Comparison of ENCODE assay signal across 8 mouse cellular contexts in the genomic region with DNA sequence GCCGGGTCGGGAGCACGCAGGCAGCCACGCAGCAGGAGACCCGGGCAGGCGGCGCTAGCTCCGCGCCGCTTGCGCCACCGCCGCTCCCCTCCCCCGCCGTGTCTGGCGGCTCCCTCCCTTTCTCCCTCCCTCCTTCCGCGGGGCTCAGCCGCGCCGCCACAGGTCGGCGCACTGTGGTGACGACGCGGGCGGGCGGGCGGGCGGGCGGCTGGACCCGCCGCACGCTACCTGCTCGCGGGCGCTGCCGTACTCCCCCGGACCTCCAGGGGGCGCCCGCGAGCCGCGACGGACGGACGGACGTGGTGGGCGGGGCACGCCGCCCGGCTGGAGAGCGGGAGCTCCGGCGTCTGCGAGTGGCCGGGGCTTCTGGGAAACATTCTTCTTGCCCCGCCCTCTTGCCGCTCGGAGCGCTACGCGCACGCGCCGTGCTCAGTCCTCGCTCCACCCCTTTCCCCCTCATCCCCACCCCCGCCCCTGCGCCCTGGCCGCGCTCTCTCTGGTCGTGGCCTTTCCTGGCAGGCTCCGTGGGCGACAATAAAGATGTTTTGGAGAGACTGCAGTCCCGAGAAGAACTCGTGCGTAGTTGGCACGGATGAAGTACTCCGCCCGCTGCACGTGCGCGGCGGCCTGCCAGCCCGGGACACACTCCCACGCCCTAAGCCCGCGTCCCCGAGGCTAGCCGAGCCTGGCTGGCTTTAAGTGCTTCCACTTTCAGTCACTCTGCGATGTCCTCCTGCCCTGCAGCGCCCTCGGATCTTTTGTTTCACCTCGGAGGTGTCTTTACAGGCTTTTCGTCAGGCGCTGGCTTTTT. TPM values are rescaled to one million over a fixed set of nuclear protein-coding genes. Genes with fewer than 3 reads are reported as not detected.
DNase-seq lines count a peak whose midpoint lies in the region; ATAC-seq lines count a peak whose summit lies in the region.

A gene (minus strand): TSS at position 114 of the 811 bp plus-strand sequence.

- peak; percentile 78 for ATAC-seq in inflammation-experienced regulatory T-cells, adult 6 months
- ATAC-seq in megakaryocyte-erythroid progenitor cell, adult 5-6 weeks (replicated peaks; ENCODE audit: low FRiP score, low TSS enrichment, poor library complexity, severe bottlenecking), result peak; percentile 68

- peak; percentile 97 for DNase-seq in adipocyte (ENCODE audit: low spot score)
- DNase-seq in embryo, embryonic 10 days (ENCODE audit: low spot score), result peak; percentile 95
- DNase-seq in gastrocnemius, postnatal 14 days, result peak; percentile 96
- peak; percentile 90 to 97 for DNase-seq in left cerebral cortex, postnatal 10 days (ENCODE audit: extremely low spot score in 1 of 2, low spot score in 2 of 2)
- peak; percentile 95 for DNase-seq in right cerebral cortex, postnatal 25 days
- DNase-seq in urinary bladder, postnatal 4 days (ENCODE audit: low spot score in 2 of 2), result peak; percentile 95 to 97

- intact Hi-C loops in gastrocnemius, postnatal 14 days (cut with DNase I; ENCODE audit: low total_unique reads), result no loop called here
- intact Hi-C loops in left cerebral cortex, postnatal 10 days (cut with DNase I), result no loop called here

RNA-seq across cellular contexts. Expression of the gene that starts here (rescaled TPM):
- 10 to 100 TPM; 32.5 to 34.2 TPM for total RNA-seq in gastrocnemius, postnatal 14 days (2021)
- polyA plus RNA-seq in inflammation-experienced regulatory T-cells, adult 6 months (2017; shearing (Covaris generic)), result 10 to 100 TPM; 45.4 to 51.8 (median 48.2) TPM
- total RNA-seq in left cerebral cortex, postnatal 10 days (2021), result 10 to 100 TPM; 40.8 to 43.0 TPM
- 96.8 and 113 TPM in 2 replicates for total RNA-seq in megakaryocyte-erythroid progenitor cell, adult 5-6 weeks (2014; fragmentation: Nextera tagmentation)
- 138 and 165 TPM in 2 replicates for total RNA-seq in megakaryocyte-erythroid progenitor cell, adult 5-6 weeks (2017)

Comparison
In these comparisons a context has a peak if more than half of its experiments do, and no peak if none do; other contexts are left out.
1. Peak in every context shown above with its lines: DNase-seq and ATAC-seq.